Mouse (Mus musculus) cortical plate, adult 2 months (tissue): Measurements from ENCODE around the gene Fbxl5.

Source experiments
- CTCF ChIP-seq: fragments of 200-500 bp; IDR thresholded peaks from 2 replicates; pipeline ENCODE4 v1.5.1; 2011; ENCODE audit warnings: mild to moderate bottlenecking, control low read depth, low read length; ENCODE audit not compliant: insufficient read depth; ENCODE audit errors: extremely low read depth
- POLR2A ChIP-seq: fragments of 200-500 bp; IDR thresholded peaks from 2 replicates; pipeline ENCODE4 v1.6.1; 2011; ENCODE audit warnings: mild to moderate bottlenecking, low read length, control low read depth; ENCODE audit not compliant: insufficient read depth; ENCODE audit errors: extremely low read depth

DNA sequence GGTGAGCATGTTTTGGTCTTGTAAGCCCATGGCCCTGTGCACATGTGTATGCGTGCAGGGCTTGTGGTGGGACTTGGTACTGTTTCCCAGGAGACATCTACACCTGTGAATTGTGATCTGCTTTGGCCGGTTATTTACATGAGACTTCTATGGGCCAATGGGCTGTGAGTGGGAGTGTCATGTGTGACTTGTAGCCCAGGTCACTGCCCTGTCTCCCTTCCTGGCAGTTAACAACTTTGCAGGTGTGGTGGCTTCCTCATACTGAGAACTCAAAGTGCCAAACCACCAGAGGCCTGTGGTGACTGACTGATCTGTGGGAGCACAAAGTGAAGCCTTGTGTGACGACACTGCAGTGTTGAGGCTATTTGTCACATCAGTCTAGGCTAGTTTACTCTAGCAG is 3.1 kb upstream of the Fbxl5 start:
- TF ChIP-seq CTCF, result no peak
- no peak for TF ChIP-seq POLR2A
